Comparison of ENCODE assay signal across 13 mouse cellular contexts in the genomic region with DNA sequence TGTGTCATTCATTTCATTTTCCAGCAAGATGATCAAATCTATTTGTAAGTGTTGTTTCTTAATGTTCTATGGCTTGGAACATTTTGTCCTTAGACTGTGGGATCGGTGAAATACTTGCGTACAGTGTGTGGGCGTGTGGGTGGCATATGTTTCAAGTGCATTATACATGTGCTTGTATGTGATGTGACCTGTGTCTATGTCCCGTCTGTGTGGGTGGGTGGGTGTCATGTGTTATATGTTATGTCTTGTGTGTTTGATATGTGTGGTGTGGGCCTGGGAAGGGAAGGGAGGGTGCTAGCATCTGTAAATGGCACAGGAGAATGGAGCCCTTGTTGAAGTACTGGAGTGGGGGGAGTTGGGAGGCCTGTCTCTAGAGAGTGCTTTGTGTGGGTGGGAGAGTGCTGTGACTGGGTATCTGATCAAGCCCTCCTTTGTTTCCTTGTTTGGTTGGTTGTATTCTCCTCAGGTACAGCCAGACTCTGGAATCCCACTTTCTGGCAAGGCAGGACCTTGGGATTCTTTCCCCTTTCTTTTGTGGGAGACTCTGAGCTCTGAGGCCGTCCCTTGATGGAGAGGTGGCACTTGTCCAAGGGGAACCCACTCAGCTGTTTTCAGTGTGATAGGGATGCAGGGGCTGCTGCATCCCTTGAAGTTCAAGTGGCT. TPM values are rescaled to one million over a fixed set of nuclear protein-coding genes. Genes with fewer than 3 reads are reported as not detected.
DNase-seq lines count a peak whose midpoint lies in the region; TF ChIP-seq lines count a peak whose summit lies in the region.
"Had no signal": no experiment of that assay in that cellular context is flagged by ENCODE, and none has a peak within 500 bp of the region (broad histone marks: within the 10 kb centered on the region; RNA-seq: fewer than 3 reads in every experiment).

No protein-coding gene starts in this region.

- TF ChIP-seq CTCF in gastrocnemius, adult 2 months (IDR thresholded peaks at IDR 0.05): no peak
- TF ChIP-seq CTCF in brain, embryonic 14.5 days (IDR thresholded peaks at IDR 0.05; ENCODE audit: borderline replicate concordance, extremely low read depth, insufficient read depth, insufficient read length): no peak

- TF ChIP-seq POLR2A in brain, embryonic 14.5 days (IDR thresholded peaks at IDR 0.05; ENCODE audit: borderline replicate concordance, extremely low read depth, insufficient read depth, insufficient read length, poor library complexity, severe bottlenecking): no peak

- peak overlapping the region; percentile 66 for H3K27ac ChIP-seq in gastrocnemius, adult 2 months
- H3K27ac ChIP-seq in embryonic facial prominence, embryonic 10.5 days (replicated peaks): no peak overlapping the region
- H3K27ac ChIP-seq: heart, embryonic 10.5 days had no signal

- no peaks in the 10 kb centered on the region for H3K27me3 ChIP-seq in embryonic facial prominence, embryonic 10.5 days (replicated peaks; ENCODE audit: low read depth, poor library complexity, severe bottlenecking)

- H3K36me3 ChIP-seq in embryonic facial prominence, embryonic 10.5 days (replicated peaks): no peaks in the 10 kb centered on the region
- H3K36me3 ChIP-seq: heart, embryonic 10.5 days had no signal

- H3K9me3 ChIP-seq in embryonic facial prominence, embryonic 10.5 days: no peaks in the 10 kb centered on the region
- H3K9me3 ChIP-seq: heart, embryonic 10.5 days had no signal

- H3K4me3 ChIP-seq in gastrocnemius, adult 2 months: no peak overlapping the region
- no peak overlapping the region for H3K4me3 ChIP-seq in embryonic facial prominence, embryonic 10.5 days
- H3K4me3 ChIP-seq: heart, embryonic 10.5 days; myocyte had no signal

- intact Hi-C loops in gastrocnemius, adult 2 months (cut with DNase I): no loop called here

- H3K4me1 ChIP-seq in embryonic facial prominence, embryonic 10.5 days: peaks cover 36% of the 10 kb centered on the region

- 80% methylated on average over 5 of the region's 5 CpGs for WGBS in embryonic facial prominence, embryonic 10.5 days

- DNase-seq in gastrocnemius, adult 2 months: no peak
- no peak for DNase-seq in gastrocnemius, postnatal 4 days (ENCODE audit: low spot score in 2 of 2)
- DNase-seq in brain, embryonic 14.5 days (ENCODE audit: low read depth): peak; percentile 77
- DNase-seq in frontal cortex, postnatal 36 days (ENCODE audit: low spot score in 2 of 2): peak; percentile 41 to 49
- DNase-seq in left cerebral cortex, adult 8-10 months (ENCODE audit: low spot score in 2 of 2): peak; percentile 43 to 46
- no peak for DNase-seq in retina, postnatal 1 day
- DNase-seq in adrenal gland, postnatal 10 days: no peak
- DNase-seq in embryonic facial prominence, embryonic 10.5 days (ENCODE audit: low spot score): no peak
- DNase-seq: kidney, postnatal 4 days; liver; lung, postnatal 14 days had no signal

RNA-seq across cellular contexts. Expression of gene Galnt16, which starts 9.8 kb away (rescaled TPM):
- total RNA-seq in gastrocnemius, adult 2 months (2021): 1 to 10 TPM; 2.4 to 3.8 TPM
- 10 to 100 TPM; 41.7 to 43.6 TPM for total RNA-seq in gastrocnemius, postnatal 4 days (2021)
- polyA plus RNA-seq in brain, embryonic 14.5 days (2012; rRNA removed): 13.2 and 28.1 TPM in 2 replicates
- 100 to 1,000 TPM in 1 of 4 experiments, 10 to 100 TPM in 3; 94.5 to 107 (median 97.9) TPM for total RNA-seq in left cerebral cortex, adult 8-10 months (2022)
- 10 to 100 TPM; 16.3 to 16.8 TPM for total RNA-seq in adrenal gland, postnatal 10 days (2021)
- polyA plus RNA-seq in embryonic facial prominence, embryonic 10.5 days (2016; fragmentation: Nextera tagmentation; extraction: Ambion mirVana): 14.1 and 16.4 TPM in 2 replicates

Comparison
In these comparisons a context has a peak if more than half of its experiments do, and no peak if none do; other contexts are left out.
1. DNase-seq: peak in brain, embryonic 14.5 days (single experiment), frontal cortex, postnatal 36 days (2 of 2) and left cerebral cortex, adult 8-10 months (2 of 2); none in gastrocnemius, adult 2 months (single experiment), gastrocnemius, postnatal 4 days (0 of 2), retina, postnatal 1 day (single experiment), adrenal gland, postnatal 10 days (single experiment) and embryonic facial prominence, embryonic 10.5 days (single experiment).